Mouse (Mus musculus): ENCODE measurements around the gene Limk2. TPM values are rescaled to one million over a fixed set of nuclear protein-coding genes. Genes with fewer than 3 reads are reported as not detected.

Gene Limk2
- total RNA-seq, 2 experiments from 2014 or later: 123 to 126 TPM

GRCm38 (mm10) chr11:3318286-3318685 is 90.7 kb downstream of the Limk2 start:
- no peak for DNase-seq (ENCODE audit: extremely low spot score in 1 of 2, low spot score in 2 of 2)

DNA sequence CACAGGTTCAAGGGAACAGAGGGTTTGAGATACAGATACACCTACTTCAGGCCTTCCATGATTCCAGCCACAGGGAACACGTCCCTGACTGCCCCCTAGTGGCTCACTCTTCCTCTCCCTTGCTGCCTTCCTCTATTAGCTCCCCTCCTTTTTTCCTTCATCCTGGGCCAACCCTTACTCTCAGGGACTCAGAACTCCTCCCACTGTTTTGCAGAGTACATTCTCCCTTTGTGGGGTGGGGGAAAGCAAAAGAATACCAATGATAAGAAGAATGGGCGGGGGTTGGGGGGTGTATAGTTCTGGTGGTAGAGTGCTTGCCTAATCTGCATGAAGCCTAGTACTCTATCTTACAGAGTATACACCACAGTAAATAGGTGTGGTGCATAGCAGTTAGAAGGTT is 94.8 kb downstream of the Limk2 start:
- peak in 1 of 2 experiments; percentile 75 for DNase-seq (ENCODE audit: extremely low spot score in 1 of 2, low spot score in 2 of 2)
- intact Hi-C loops (cut with DNase I): no loop called here

More at GRCm38 (mm10) chr11:3318286-3318685, 90.7 kb downstream of the Limk2 start:
- intact Hi-C loops (cut with DNase I): no loop called here

DNA sequence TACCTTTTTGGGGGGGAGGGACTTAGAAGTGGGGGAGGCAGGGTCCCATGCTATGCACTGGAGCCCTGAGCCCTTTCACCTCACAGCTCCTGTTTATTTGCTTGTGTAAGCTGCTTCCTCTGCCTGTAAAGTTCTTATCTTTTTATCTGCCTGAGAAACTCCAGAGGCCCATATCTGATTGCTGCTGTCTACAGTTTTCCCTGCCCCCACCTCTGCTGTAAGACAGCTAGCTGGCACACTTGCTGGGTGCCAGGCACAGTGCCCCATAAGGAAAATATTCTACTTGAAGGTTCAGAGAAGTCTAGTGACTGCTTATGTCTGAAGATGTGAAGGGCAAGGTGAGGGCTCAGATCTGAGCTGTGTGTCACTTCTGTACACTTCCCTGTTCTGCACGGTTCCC is 95.7 kb downstream of the Limk2 start:
- no peak for DNase-seq (ENCODE audit: extremely low spot score in 1 of 2, low spot score in 2 of 2)
- intact Hi-C loops (cut with DNase I): no loop called here

GRCm38 (mm10) chr11:3311586-3312347 is 97.2 kb downstream of the Limk2 start:
- intact Hi-C loops (cut with DNase I): no loop called here
- DNase-seq (ENCODE audit: extremely low spot score in 1 of 2, low spot score in 2 of 2): no peak

DNA sequence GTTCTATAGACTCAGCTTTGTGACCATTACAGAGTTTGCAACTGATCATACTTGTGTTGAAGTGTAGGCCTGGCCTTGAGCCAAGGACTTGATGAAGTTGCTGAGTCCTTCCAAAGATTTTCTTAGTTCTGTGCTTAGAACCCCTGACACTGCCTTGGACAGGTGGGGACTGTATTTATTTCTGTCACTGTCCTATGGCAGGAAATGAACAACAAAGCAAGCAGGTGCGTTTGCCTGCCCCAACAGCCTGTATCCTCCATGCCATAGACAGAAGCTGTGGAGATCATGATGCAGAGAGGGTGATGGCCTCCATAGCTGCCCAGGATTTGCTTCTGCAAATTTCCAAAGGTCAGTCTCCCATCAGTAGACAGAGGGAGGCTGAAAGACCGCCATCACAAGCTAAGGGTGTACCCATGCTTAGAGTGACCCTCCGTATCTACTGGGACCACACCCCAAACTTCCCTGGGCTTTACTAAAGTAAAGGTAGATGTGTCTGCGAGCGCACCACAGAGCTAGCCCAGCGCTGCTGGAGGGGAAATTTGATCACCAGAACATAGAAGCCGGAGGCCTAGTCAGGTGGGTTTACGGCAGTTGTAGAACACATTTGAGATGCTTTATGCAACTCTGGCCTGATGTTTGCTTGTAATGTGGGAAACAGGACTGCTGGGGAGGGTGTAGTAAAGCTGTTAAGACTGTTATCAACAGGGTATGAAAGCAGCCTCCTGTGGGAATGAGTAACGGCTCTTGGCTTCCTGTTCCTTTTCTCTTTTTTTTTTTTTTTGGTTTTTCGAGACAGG is 98.0 kb downstream of the Limk2 start:
- intact Hi-C loops (cut with DNase I): no loop called here
- DNase-seq (ENCODE audit: extremely low spot score in 1 of 2, low spot score in 2 of 2): no peak

DNA sequence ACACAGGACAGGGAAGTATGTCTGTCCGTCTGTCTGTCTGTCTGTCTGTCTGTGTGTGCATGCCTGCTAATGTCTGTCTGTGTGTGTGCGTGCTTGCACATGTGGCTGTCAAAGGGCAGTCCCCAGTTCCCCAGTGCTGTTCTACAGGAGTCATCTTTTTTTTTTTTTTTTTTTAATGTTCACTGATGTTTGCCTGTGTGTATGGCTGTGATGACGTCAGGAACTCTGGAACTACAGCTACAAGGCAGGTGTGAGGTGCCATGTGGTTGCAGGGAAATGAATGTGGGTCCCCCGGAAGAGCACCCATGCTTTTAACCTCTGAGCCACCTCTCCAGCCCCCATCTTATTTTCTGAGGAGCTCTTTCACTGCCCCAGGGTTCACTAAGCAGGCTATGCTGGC is 99.1 kb downstream of the Limk2 start:
- no peak for DNase-seq (ENCODE audit: extremely low spot score in 1 of 2, low spot score in 2 of 2)
- intact Hi-C loops (cut with DNase I): no loop called here

GRCm38 (mm10) chr11:3307875-3308274 is 101.1 kb downstream of the Limk2 start:
- no peak for DNase-seq (ENCODE audit: extremely low spot score in 1 of 2, low spot score in 2 of 2)
- intact Hi-C loops (cut with DNase I): no loop called here

DNA sequence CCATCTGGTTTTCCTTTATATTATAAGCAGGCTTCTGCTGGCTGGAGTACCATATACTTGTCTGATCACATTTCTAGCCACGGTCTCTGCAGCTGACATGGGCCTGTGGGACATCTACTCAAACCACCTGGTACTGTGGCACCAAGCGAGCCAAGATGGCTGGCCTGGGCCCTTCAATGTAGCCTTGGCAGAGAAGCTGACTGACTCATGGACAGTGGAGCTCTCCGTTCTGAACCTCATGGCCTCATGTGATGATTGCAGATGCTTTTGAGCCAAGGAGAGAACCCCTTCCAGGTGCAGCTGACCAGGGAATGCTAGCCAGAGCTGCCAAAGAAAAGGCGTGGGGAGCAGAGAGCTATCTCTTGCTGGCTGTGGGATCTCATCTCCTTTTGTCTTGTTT is 103.2 kb downstream of the Limk2 start:
- DNase-seq (ENCODE audit: extremely low spot score in 1 of 2, low spot score in 2 of 2): no peak
- intact Hi-C loops (cut with DNase I): no loop called here

DNA sequence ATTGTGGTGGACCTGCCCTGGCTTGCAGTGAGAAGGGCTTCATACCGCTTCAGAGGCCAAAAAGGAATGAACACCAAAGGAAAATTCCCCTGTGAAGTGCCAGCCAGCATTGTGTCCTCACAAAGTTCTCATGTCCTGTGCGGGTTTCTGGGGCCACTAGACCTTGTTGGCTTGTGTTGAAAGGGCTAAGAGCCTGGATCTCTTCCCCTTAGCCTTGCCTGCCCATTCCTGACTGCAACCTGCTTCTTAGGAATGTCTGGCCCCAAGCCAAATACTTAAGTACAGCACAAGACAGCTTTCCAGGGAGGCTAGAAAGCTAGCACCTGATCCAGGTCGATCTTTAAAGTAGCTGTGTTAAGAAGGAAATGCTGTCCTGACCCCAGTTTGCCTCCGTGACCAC is 106.2 kb downstream of the Limk2 start:
- intact Hi-C loops (cut with DNase I): no loop called here
- DNase-seq (ENCODE audit: extremely low spot score in 1 of 2, low spot score in 2 of 2): peak in 1 of 2 experiments; percentile 52

GRCm38 (mm10) chr11:3302385-3302784 is 106.6 kb downstream of the Limk2 start:
- intact Hi-C loops (cut with DNase I): no loop called here
- DNase-seq (ENCODE audit: extremely low spot score in 1 of 2, low spot score in 2 of 2): peak in 1 of 2 experiments; percentile 46

DNA sequence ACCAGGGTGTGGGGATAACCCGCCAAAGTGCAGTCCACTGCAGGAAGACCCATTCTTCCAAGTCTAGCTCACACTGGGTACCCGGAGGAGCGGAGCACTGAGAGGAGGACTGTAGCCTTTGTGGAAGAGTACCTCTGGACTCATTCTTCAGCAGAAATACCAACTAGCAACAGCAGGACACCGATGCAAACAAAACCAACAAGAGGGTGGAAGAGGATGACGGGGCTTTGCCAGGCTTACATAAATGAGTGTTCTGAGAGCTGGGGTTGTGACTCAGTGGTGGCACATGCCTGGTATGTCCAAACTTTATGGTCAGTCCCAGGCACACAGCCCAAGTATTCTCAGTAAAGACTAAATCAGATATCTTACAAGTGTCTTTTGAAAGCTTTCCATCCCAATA is 107.9 kb downstream of the Limk2 start:
- intact Hi-C loops (cut with DNase I): no loop called here
- no peak for DNase-seq (ENCODE audit: extremely low spot score in 1 of 2, low spot score in 2 of 2)

GRCm38 (mm10) chr11:3298813-3299185 is 110.2 kb downstream of the Limk2 start:
- intact Hi-C loops (cut with DNase I): no loop called here
- DNase-seq (ENCODE audit: extremely low spot score in 1 of 2, low spot score in 2 of 2): peak in 1 of 2 experiments; percentile 22

DNA sequence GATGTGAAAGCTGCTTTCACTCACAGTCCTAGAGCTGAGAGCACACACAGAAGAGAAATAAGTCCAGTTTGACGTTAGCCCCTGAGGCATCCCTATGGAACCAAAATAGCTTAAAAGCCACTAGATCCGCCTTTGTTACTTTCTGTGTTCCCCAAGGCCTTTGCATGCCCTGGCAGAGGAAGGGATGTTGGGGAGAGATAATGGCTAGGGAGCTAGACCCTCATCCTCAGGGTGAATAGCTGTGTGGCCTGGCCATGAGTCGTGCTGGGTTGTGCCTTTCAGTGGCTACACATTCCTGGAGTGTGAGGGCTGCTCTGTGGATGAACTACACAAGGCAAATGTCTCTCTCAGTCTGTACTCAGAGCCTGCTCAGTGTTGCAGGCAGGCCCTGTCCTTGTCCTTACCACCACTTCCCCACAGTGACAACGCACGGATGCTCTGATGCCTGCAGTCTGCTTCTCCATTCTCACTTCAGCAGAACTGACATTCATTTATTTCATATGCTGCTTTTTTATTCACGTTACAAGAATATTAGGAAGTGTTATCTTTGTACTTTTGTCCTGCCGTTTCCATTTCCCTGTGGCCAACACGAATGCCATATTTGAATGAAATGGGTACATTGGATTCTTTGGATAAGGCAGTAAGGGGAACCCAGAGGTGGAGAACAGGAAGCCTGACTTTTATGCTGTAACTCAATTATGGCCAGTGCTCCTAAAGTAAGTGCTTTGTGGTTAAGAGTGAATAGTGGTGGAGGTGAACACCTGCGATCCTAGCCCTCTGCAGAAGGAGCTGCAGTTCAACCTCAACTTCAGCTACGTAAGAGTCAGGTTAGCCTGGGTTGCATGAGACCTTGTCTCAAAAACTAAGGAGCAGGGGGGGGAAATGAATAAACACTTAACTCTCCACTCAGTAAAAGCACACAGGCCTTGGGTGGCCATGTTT is 110.8 kb downstream of the Limk2 start:
- peak in 1 of 2 experiments; percentile 8 for DNase-seq (ENCODE audit: extremely low spot score in 1 of 2, low spot score in 2 of 2)
- intact Hi-C loops (cut with DNase I): no loop called here

GRCm38 (mm10) chr11:3296056-3296455 is 112.9 kb downstream of the Limk2 start:
- intact Hi-C loops (cut with DNase I): no loop called here
- DNase-seq (ENCODE audit: extremely low spot score in 1 of 2, low spot score in 2 of 2): peak in 1 of 2 experiments; percentile 23

- peak in 1 of 2 experiments; percentile 15 for DNase-seq (ENCODE audit: extremely low spot score in 1 of 2, low spot score in 2 of 2)
- intact Hi-C loops (cut with DNase I): no loop called here
These were observed 114.3 kb downstream of the Limk2 start for GRCm38 (mm10) chr11:3294641-3295040.
